Mouse (Mus musculus): ENCODE data around the gene Cd44.

Gene Cd44

GRCm38 (mm10) chr2:102900875-102901827 is at the start of gene Cd44:
TSS of gene Cd44 (minus strand) at chr2:102901665.
- peak; percentile 64 to 75 for DNase-seq (ENCODE audit: low spot score in 2 of 2)

GRCm38 (mm10) chr2:102948481-102948857 is 47.0 kb upstream of the Cd44 start:
- no peak for DNase-seq (ENCODE audit: low spot score in 2 of 2)

- no peak for DNase-seq (ENCODE audit: low spot score in 2 of 2)
These were observed 46.5 kb upstream of the Cd44 start for GRCm38 (mm10) chr2:102947846-102948480.

GRCm38 (mm10) chr2:102945111-102945510 is 43.6 kb upstream of the Cd44 start:
- no peak for DNase-seq (ENCODE audit: low spot score in 2 of 2)

GRCm38 (mm10) chr2:102944415-102945012 is 43.0 kb upstream of the Cd44 start:
- no peak for DNase-seq (ENCODE audit: low spot score in 2 of 2)

- peak in 1 of 2 experiments; percentile 22 for DNase-seq (ENCODE audit: low spot score in 2 of 2)
These were observed 42.5 kb upstream of the Cd44 start for GRCm38 (mm10) chr2:102943983-102944382.

GRCm38 (mm10) chr2:102942782-102943080 is 41.3 kb upstream of the Cd44 start:
- DNase-seq (ENCODE audit: low spot score in 2 of 2): no peak

- DNase-seq (ENCODE audit: low spot score in 2 of 2): no peak
These were observed 40.7 kb upstream of the Cd44 start for GRCm38 (mm10) chr2:102941937-102942781.

GRCm38 (mm10) chr2:102940813-102941361 is 39.4 kb upstream of the Cd44 start:
- DNase-seq (ENCODE audit: low spot score in 2 of 2): no peak

GRCm38 (mm10) chr2:102940158-102940557 is 38.7 kb upstream of the Cd44 start:
- DNase-seq (ENCODE audit: low spot score in 2 of 2): no peak

- DNase-seq (ENCODE audit: low spot score in 2 of 2): no peak
These were observed 35.4 kb upstream of the Cd44 start for GRCm38 (mm10) chr2:102936886-102937285.

- DNase-seq (ENCODE audit: low spot score in 2 of 2): no peak
These were observed 33.4 kb upstream of the Cd44 start for GRCm38 (mm10) chr2:102934834-102935233.

GRCm38 (mm10) chr2:102933787-102934186 is 32.3 kb upstream of the Cd44 start:
- DNase-seq (ENCODE audit: low spot score in 2 of 2): no peak

GRCm38 (mm10) chr2:102933142-102933541 is 31.7 kb upstream of the Cd44 start:
- no peak for DNase-seq (ENCODE audit: low spot score in 2 of 2)

GRCm38 (mm10) chr2:102932667-102933066 is 31.2 kb upstream of the Cd44 start:
- no peak for DNase-seq (ENCODE audit: low spot score in 2 of 2)

- DNase-seq (ENCODE audit: low spot score in 2 of 2): no peak
These were observed 26.7 kb upstream of the Cd44 start for GRCm38 (mm10) chr2:102928211-102928610.

- no peak for DNase-seq (ENCODE audit: low spot score in 2 of 2)
These were observed 23.0 kb upstream of the Cd44 start for GRCm38 (mm10) chr2:102924480-102924879.

- no peak for DNase-seq (ENCODE audit: low spot score in 2 of 2)
These were observed 22.2 kb upstream of the Cd44 start for GRCm38 (mm10) chr2:102923682-102924081.

- DNase-seq (ENCODE audit: low spot score in 2 of 2): no peak
These were observed 20.6 kb upstream of the Cd44 start for GRCm38 (mm10) chr2:102922066-102922465.

- no peak for DNase-seq (ENCODE audit: low spot score in 2 of 2)
These were observed 16.8 kb upstream of the Cd44 start for GRCm38 (mm10) chr2:102918301-102918700.

GRCm38 (mm10) chr2:102916596-102916995 is 15.1 kb upstream of the Cd44 start:
- DNase-seq (ENCODE audit: low spot score in 2 of 2): no peak

All from urinary bladder, adult 18-20 months (tissue).